9 mouse cellular contexts compared by ENCODE assay signal in the genomic region with DNA sequence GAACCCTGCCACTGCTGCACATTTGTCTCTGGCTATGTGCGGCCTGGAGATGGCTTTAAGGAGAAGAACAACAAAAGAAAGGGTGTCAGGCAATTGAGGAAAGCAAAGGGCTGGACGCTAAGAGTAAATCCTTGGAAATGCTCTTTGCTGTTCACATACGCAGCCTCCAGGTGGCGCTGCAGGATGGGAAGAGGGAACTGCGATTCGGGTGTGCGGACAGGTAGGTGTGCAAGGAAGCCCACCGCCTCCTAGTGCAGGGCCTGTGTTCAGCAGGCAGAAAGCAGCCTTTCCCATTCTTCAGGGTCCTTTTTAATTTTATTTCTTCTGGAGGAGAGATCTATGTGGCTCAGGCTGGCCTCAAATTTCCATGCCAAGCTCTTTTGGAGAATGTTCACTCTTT. TPM values are rescaled to one million over a fixed set of nuclear protein-coding genes. Genes with fewer than 3 reads are reported as not detected.
DNase-seq lines count a peak whose midpoint lies in the region; ATAC-seq and TF ChIP-seq lines count a peak whose summit lies in the region.
"Had no signal": no experiment of that assay in that cellular context is flagged by ENCODE, and none has a peak within 500 bp of the region (broad histone marks: within the 10 kb centered on the region; RNA-seq: fewer than 3 reads in every experiment).

No protein-coding gene starts in this region.

- H3K27me3 ChIP-seq in forebrain, embryonic 11.5 days (ENCODE audit: control insufficient read depth, insufficient read depth, low read length), result peaks cover 2% of the 10 kb centered on the region; the same call in 1 of the 2 replicates
- no peaks in the 10 kb centered on the region for H3K27me3 ChIP-seq in forebrain, embryonic 15.5 days
- peaks cover 30% of the 10 kb centered on the region for H3K27me3 ChIP-seq in E14TG2a.4 (ENCODE audit: insufficient read depth, low read length)

- H3K4me2 ChIP-seq in forebrain, embryonic 11.5 days (ENCODE audit: low read depth, low read length, severe bottlenecking), result no peak overlapping the region
- no peak overlapping the region for H3K4me2 ChIP-seq in forebrain, embryonic 15.5 days (replicated peaks)

- H3K36me3 ChIP-seq in forebrain, embryonic 11.5 days (ENCODE audit: control insufficient read depth, insufficient read depth, low read length), result no peaks in the 10 kb centered on the region
- H3K36me3 ChIP-seq in forebrain, embryonic 15.5 days, result no peaks in the 10 kb centered on the region
- H3K36me3 ChIP-seq in E14TG2a.4 (ENCODE audit: insufficient read depth, low read length), result no peaks in the 10 kb centered on the region

- H3K4me3 ChIP-seq in forebrain, embryonic 11.5 days (ENCODE audit: low read depth, low read length), result no peak overlapping the region
- H3K4me3 ChIP-seq in forebrain, embryonic 15.5 days, result no peak overlapping the region
- H3K4me3 ChIP-seq in E14TG2a.4 (replicated peaks; ENCODE audit: low read length), result no peak overlapping the region
- no peak overlapping the region for H3K4me3 ChIP-seq in layer of hippocampus, adult 2 months

- ATAC-seq in forebrain, embryonic 11.5 days (replicated peaks; ENCODE audit: low FRiP score), result no peak
- no peak for ATAC-seq in forebrain, embryonic 15.5 days (replicated peaks)

- H3K9ac ChIP-seq in forebrain, embryonic 11.5 days (ENCODE audit: low read length), result no peak overlapping the region
- no peak overlapping the region for H3K9ac ChIP-seq in forebrain, embryonic 15.5 days (replicated peaks)

- WGBS in forebrain, embryonic 11.5 days, result 5% methylated on average over 8 of the region's 8 CpGs
- 0% methylated on average over 8 of the region's 8 CpGs for WGBS in forebrain, embryonic 15.5 days

- H3K4me1 ChIP-seq in forebrain, embryonic 11.5 days (replicated peaks; ENCODE audit: control insufficient read depth, insufficient read depth, low read length), result no peaks in the 10 kb centered on the region
- H3K4me1 ChIP-seq in forebrain, embryonic 15.5 days, result no peaks in the 10 kb centered on the region
- no peaks in the 10 kb centered on the region for H3K4me1 ChIP-seq in E14TG2a.4 (replicated peaks; ENCODE audit: low read depth, low read length)

- H3K9me3 ChIP-seq in forebrain, embryonic 11.5 days (ENCODE audit: control insufficient read depth, low read length), result no peaks in the 10 kb centered on the region
- no peaks in the 10 kb centered on the region for H3K9me3 ChIP-seq in forebrain, embryonic 15.5 days
- H3K9me3 ChIP-seq in E14TG2a.4 (ENCODE audit: low read length), result no peaks in the 10 kb centered on the region

- DNase-seq in forebrain, embryonic 11.5 days (ENCODE audit: low spot score), result peak; percentile 87
- peak; percentile 13 for DNase-seq in c-Kit-negative CD71-positive TER-119-positive erythroid progenitor cells, embryonic 14.5 days (ENCODE audit: low read depth, low spot score)
- peak; percentile 41 to 42 for DNase-seq in frontal cortex, postnatal 25 days (ENCODE audit: low spot score in 2 of 2)
- DNase-seq in layer of hippocampus, adult 2 months (ENCODE audit: low spot score in 2 of 2), result peak; percentile 49 to 68
- peak; percentile 29 for DNase-seq in lung, postnatal 36 days
- DNase-seq in spleen, postnatal 10 days (ENCODE audit: low spot score in 2 of 2), result peak; percentile 36 to 70

- no peak overlapping the region for H3K27ac ChIP-seq in forebrain, embryonic 11.5 days (ENCODE audit: low read depth, low read length)
- H3K27ac ChIP-seq in forebrain, embryonic 15.5 days (replicated peaks), result no peak overlapping the region
- H3K27ac ChIP-seq in layer of hippocampus, adult 2 months, result no peak overlapping the region

- TF ChIP-seq CTCF in E14TG2a.4 (conservative IDR thresholded peaks at IDR 0.05; ENCODE audit: low read length), result peak; percentile 94
- peak; percentile 94 for TF ChIP-seq CTCF in layer of hippocampus, adult 2 months (conservative IDR thresholded peaks at IDR 0.05)

RNA-seq across cellular contexts. Expression of a gene that starts 11.4 kb away (rescaled TPM):
- not detected in 2 replicates for polyA plus RNA-seq in forebrain, embryonic 11.5 days (2014; fragmentation: Nextera tagmentation; extraction: Ambion mirVana)
- not detected in 2 replicates for polyA plus RNA-seq in forebrain, embryonic 15.5 days (2015; fragmentation: Nextera tagmentation; extraction: Ambion mirVana)
- total RNA-seq in layer of hippocampus, adult 2 months (2021), result not detected

RNA-seq across cellular contexts. Expression of a gene that starts 15.5 kb away (rescaled TPM):
- polyA plus RNA-seq in forebrain, embryonic 11.5 days (2014; fragmentation: Nextera tagmentation; extraction: Ambion mirVana), result not detected in 2 replicates
- polyA plus RNA-seq in forebrain, embryonic 15.5 days (2015; fragmentation: Nextera tagmentation; extraction: Ambion mirVana), result not detected in 2 replicates
- total RNA-seq in layer of hippocampus, adult 2 months (2021), result not detected
- polyA plus RNA-seq: lung, embryonic 16.5 days had no signal

RNA-seq across cellular contexts. Expression of a gene that starts 25.5 kb away (rescaled TPM):
- not detected in 2 replicates for polyA plus RNA-seq in forebrain, embryonic 11.5 days (2014; fragmentation: Nextera tagmentation; extraction: Ambion mirVana)
- not detected in 2 replicates for polyA plus RNA-seq in forebrain, embryonic 15.5 days (2015; fragmentation: Nextera tagmentation; extraction: Ambion mirVana)
- not detected for total RNA-seq in layer of hippocampus, adult 2 months (2021)
- polyA plus RNA-seq: lung, embryonic 16.5 days had no signal

RNA-seq across cellular contexts. Expression of a gene that starts 32.2 kb away (rescaled TPM):
- polyA plus RNA-seq in forebrain, embryonic 11.5 days (2014; fragmentation: Nextera tagmentation; extraction: Ambion mirVana), result not detected in 2 replicates
- not detected in 2 replicates for polyA plus RNA-seq in forebrain, embryonic 15.5 days (2015; fragmentation: Nextera tagmentation; extraction: Ambion mirVana)
- total RNA-seq in layer of hippocampus, adult 2 months (2021), result under 1 TPM in 1 of 2 experiments, not detected in 1; 0.82 TPM

RNA-seq across cellular contexts. Expression of a gene that starts 35.1 kb away (rescaled TPM):
- 0.45 TPM in 1 of 2 replicates, not detected in the other for polyA plus RNA-seq in forebrain, embryonic 11.5 days (2014; fragmentation: Nextera tagmentation; extraction: Ambion mirVana)
- 0.77 and 0.94 TPM in 2 replicates for polyA plus RNA-seq in forebrain, embryonic 15.5 days (2015; fragmentation: Nextera tagmentation; extraction: Ambion mirVana)
- total RNA-seq in layer of hippocampus, adult 2 months (2021), result not detected

Comparison
In these comparisons a context has a peak if more than half of its experiments do, and no peak if none do; other contexts are left out.
1. DNase-seq: peak in every context shown above with its lines; median percentile 87 in forebrain, embryonic 11.5 days; 58 in layer of hippocampus, adult 2 months; 53 in spleen, postnatal 10 days; 42 in frontal cortex, postnatal 25 days; 29 in lung, postnatal 36 days; 13 in c-Kit-negative CD71-positive TER-119-positive erythroid progenitor cells, embryonic 14.5 days.